Mouse (Mus musculus) olfactory bulb, adult 2 months (tissue): ENCODE results near the gene Dcdc2c. TPM values are rescaled to one million over a fixed set of nuclear protein-coding genes. Genes with fewer than 3 reads are reported as not detected.
A peak's percentile ranks its signal among the peaks of the same experiment; 100 is the strongest.

ENCODE experiments used
- H3K27ac ChIP-seq: fragments of 200-500 bp; 2 replicates; pipeline ENCODE4 v1.5.1; 2012; ENCODE audit warnings: low read depth, low read length; ENCODE audit not compliant: insufficient read depth
- H3K4me1 ChIP-seq: fragments of 200-500 bp; 2 replicates; pipeline ENCODE4 v1.6.1; 2012; ENCODE audit warnings: low read length; ENCODE audit not compliant: control insufficient read depth, insufficient read depth
- H3K4me3 ChIP-seq: fragments of 200-500 bp; 2 replicates; pipeline ENCODE4 v1.5.1; 2012; ENCODE audit warnings: mild to moderate bottlenecking, low read depth, low read length, moderate library complexity; ENCODE audit not compliant: insufficient read depth
- CTCF ChIP-seq: fragments of 200-500 bp; IDR thresholded peaks from 2 replicates; pipeline ENCODE4 v1.5.1; 2012; ENCODE audit warnings: low read depth, mild to moderate bottlenecking, low read length, moderate library complexity; ENCODE audit not compliant: insufficient read depth
- POLR2A ChIP-seq: fragments of 200-500 bp; IDR thresholded peaks from 2 replicates; pipeline ENCODE4 v1.6.1; 2012; ENCODE audit warnings: mild to moderate bottlenecking, low read depth, low read length, moderate library complexity; ENCODE audit not compliant: insufficient read depth
- whole genome bisulfite sequencing: fragments of 180-500 bp; shearing (Covaris S2); methylation state at CpG from one replicate; pipeline ENCODE4 v1.1.7; 2018; 5-methylcytosine and 5-hydroxymethylcytosine counted together
- polyA plus RNA-seq: library from polyadenylated mRNA; stranded (reverse); fragments of >200 nt; gene quantifications from 2 replicates; pipeline ENCODE4 v1.2.4, GENCODE M21; 2012; ENCODE audit warnings: low replicate concordance; ENCODE audit not compliant: missing spikeins, insufficient read depth, insufficient read length

The Dcdc2c gene
- polyA plus RNA-seq, 1 experiment = not detected

DNA sequence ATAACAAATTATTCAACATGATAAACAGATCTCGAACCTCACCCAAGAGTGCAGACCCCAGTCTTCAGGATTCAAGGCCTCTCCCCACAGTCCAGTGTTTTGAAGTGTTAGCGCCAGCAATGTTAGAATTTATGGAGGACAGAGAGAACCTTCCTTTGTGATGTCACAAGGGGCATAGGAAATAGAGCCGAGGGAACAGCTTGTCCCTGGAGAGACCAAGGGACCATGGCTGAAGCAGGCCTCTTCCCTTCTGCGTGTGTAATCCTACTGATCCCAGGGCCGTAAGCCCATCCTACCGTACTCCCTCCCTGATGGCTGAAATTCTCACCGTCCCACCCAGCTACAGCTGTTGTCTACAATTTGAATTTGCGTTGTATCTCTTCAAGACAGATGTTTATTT lies 30.2 kb upstream of the Dcdc2c start, which contains the start of gene Allc:
Gene Allc (minus strand): TSS at position 101 of the 400 bp plus-strand sequence.
- H3K4me3 ChIP-seq = no peak within 1 kb of the TSS
- 92% methylated on average over 8 of the region's 8 CpGs for WGBS
- H3K4me1 ChIP-seq = 0 out of 2 replicates have a peak, but pooled peaks cover 3% of the 10 kb centered on the region
- H3K27ac ChIP-seq = no peak within 1 kb of the TSS
- TF ChIP-seq CTCF (no peak), POLR2A (no peak)

DNA sequence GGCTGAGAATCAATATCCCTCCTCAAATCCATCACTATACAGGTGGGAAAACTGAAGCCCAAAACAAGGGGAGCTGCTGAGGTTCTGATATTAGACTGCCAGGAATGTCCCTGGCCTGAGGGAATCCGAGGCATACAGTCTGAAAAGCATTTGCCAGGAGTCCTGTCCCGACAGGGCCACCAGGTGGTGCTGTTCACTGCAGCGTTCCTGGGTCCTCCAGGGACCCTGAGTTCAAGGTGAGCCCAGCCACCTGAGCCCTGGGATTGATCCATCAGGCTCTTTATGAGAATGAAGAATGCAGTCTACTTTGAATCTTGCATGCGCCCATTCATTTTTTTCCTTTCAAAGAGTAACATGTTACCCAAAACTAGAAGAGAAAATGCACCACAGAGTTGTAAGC lies 26.9 kb upstream of the Dcdc2c start:
- H3K4me1 ChIP-seq = peaks cover 8% of the 10 kb centered on the region
- no peak overlapping the region for H3K27ac ChIP-seq
- no peak overlapping the region for H3K4me3 ChIP-seq
- TF ChIP-seq POLR2A (no peak), CTCF (0 out of 2 replicates have a peak, but pooled peaks have one; percentile 12)
- 47% methylated on average over 4 of the region's 4 CpGs for WGBS

DNA sequence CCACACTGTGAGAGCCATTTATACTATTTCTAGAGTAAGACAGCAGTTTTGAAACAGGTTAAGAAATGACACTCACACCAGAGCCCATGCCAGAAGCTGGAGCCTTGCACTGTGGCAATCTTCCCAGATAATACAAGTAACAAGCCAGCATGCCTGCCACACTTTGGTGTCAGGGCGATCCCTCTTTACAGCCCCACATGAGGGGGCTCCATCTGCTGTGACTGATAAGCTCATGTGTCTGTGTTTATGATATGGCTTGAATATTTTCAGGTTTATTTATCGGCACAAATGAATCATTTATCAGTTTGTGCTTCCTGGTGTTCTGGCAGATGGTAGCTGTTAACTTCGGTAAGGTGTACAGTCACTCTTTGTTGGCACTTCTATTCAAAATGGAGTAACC lies 25.9 kb upstream of the Dcdc2c start:
- Histone ChIP-seq H3K27ac (no peak overlapping the region), H3K4me3 (no peak overlapping the region), H3K4me1 (peaks cover 7% of the 10 kb centered on the region)
- TF ChIP-seq CTCF (no peak), POLR2A (no peak)
- 92% methylated on average over 3 of the region's 3 CpGs for WGBS

DNA sequence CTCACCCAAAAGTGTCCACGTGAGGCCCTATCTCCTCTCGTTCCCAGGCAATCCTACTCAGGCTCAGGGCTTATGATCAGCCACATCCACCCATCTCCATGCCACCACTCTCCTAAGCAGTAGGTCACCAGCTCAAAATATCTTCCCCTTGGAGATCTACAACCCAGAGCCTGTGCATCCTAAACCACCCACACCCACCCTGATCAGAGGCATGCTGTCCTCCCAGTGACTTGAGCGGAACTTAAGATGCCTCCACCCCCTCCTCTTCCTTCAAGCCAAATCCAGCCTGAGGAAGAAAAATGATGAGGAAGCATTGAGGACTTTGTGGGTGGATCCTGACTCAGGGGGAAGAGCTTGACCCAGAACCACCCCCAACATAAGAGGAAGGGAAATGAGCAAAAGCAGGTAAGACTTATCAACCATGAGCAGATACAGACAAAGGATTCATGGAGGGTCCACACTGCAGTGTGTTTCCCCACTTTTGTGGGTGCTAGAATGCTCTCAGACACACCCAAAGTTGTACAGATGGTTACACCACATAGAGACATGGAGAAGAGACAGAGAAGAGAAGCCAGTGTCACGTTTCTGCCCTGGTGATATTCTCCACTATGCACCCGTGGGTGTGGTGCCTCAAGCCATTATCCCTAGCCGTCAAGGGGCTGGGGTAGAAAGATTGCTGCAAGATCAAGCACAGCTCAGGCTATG lies 23.3 kb upstream of the Dcdc2c start:
- no peak for TF ChIP-seq CTCF
- no peak for TF ChIP-seq POLR2A
- Histone ChIP-seq H3K4me1 (peaks cover 7% of the 10 kb centered on the region), H3K4me3 (no peak overlapping the region), H3K27ac (no peak overlapping the region)
- 58% methylated on average over 6 of the region's 6 CpGs for WGBS

DNA sequence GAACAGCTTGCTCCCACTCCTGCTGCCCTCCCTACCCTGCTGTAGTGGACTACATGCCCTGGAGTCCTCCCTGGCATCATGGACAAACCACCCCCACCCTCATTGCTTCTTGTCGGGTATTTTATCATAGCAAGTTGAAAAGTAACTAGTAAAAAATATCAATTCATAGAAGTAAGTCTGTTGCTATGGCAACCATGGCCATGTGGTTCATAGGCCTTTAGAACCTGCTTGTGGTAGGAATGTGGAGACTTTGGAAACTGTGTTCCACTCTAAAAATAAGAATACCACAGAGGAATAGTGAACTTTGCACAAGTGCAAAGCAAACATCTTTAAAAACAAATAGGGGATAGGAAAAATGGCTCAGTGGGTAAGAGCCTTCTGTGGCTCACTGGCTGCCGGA lies 20.0 kb upstream of the Dcdc2c start:
- TF ChIP-seq POLR2A = no peak
- TF ChIP-seq CTCF = no peak
- Histone ChIP-seq H3K4me1 (peaks cover 7% of the 10 kb centered on the region), H3K27ac (no peak overlapping the region), H3K4me3 (no peak overlapping the region)
- 74% methylated on average over 2 of the region's 2 CpGs for WGBS

DNA sequence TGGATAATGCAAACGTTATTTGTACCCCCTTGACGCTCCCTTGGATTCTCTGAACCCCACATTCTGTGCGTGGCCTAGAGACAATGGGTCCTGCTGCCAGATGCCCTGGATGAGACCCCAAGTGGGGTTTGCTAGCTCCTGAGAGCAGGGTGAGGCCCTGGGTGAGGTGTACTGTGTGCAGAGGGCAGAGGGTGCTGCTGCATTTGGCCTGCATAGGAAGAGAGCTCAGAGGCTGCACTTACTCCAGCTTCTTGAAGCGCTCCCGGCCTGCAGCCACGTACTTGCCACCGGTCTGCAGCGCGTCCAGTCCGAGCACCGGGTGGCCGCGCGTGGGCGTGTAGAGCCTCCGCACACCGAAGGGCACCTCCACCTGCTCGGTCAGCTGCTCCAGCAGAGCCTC lies 424 bp downstream of the Dcdc2c start:
- TF ChIP-seq POLR2A (no peak), CTCF (no peak)
- Histone ChIP-seq H3K4me3 (no peak overlapping the region), H3K27ac (no peak overlapping the region), H3K4me1 (no peaks in the 10 kb centered on the region)
- 77% methylated on average over 18 of the region's 18 CpGs for WGBS

DNA sequence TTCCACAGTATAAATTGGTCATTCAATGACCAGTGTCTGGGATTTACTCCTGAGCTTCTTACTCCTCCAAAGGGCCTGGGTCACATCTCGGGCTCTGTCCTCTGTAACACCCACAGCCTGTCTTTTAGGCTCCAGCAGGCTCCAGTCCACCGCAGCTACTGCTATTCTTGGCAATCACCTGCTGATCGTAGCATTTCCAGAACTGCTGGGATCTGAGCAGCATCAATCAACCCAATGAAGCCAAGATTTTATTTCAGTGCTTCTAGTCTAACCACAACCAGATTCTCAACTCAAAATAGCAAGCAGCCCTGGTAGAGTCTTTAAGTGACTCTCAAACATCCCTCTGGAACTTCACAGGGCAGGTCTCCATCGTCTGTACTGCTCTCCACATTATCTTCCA lies 3.3 kb downstream of the Dcdc2c start:
- TF ChIP-seq POLR2A (no peak), CTCF (no peak)
- Histone ChIP-seq H3K4me3 (no peak overlapping the region), H3K27ac (no peak overlapping the region), H3K4me1 (no peaks in the 10 kb centered on the region)
- WGBS = 69% methylated on average over 4 of the region's 4 CpGs

DNA sequence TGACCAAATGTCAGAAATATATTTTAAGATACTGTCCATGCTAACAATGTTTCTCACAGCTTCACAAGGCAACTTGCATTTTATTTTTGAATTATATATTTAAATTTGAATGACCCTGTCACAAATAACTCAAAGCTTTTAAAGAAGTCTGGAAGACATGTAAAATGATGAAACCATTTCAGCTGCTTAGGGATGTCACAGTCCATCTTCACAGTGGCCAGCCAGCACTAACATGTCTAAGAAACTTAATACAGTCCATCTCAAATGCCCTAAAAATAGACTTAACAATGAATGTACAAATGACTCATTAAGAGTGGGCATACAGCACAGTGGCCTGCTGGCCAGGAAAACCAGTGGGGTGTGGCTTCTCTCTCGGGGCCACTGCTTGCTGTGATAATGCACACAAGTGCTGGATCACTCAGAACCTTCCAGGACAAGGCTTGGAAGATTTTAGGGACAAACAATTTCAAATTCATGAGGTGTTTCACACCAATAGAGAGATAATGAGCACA lies 37.9 kb downstream of the Dcdc2c start:
- TF ChIP-seq CTCF (no peak), POLR2A (no peak)
- Histone ChIP-seq H3K4me3 (no peak overlapping the region), H3K4me1 (no peaks in the 10 kb centered on the region), H3K27ac (no peak overlapping the region)
- WGBS = 37% methylated on average over 1 of the region's 1 CpGs

DNA sequence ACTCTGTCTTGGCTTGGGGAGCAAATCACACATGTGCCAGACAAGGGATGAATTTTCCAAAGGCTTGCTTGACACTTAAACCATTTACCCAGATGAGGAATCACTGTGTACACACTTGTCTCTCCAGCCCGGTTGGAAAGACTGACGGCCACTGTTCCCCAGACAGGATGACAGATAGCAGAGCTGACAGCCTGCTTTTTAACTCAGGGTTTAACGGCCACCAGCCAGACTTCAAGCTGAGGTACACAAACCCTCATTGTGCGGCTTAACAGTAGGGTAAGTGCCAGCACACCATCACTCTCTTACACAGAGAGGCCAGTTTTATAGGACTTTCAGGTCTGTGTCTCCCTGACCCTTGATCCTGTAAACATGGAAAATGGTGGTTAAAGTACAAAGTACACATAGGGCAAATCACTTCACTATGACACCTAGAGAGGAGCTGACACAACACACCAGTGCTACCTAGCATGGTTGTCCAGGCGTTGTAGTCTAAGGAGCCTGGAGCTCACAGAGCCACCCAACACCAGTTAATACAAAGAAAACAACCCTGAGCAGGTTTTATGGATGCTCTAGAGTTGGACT lies 42.4 kb downstream of the Dcdc2c start:
- Histone ChIP-seq H3K4me3 (no peak overlapping the region), H3K27ac (no peak overlapping the region), H3K4me1 (no peaks in the 10 kb centered on the region)
- TF ChIP-seq CTCF = no peak
- TF ChIP-seq POLR2A = no peak
- WGBS = 65% methylated on average over 5 of the region's 5 CpGs
